Mouse (Mus musculus): ENCODE data around the gene 2010111I01Rik.
A peak's percentile ranks its signal among the peaks of the same experiment; 100 is the strongest.
"Not testable (repeated sequence)": the region's sequence is repeated elsewhere in the genome, so short reads cannot be mapped to it uniquely, and the experiment has no call there.

2010111I01Rik gene

DNA sequence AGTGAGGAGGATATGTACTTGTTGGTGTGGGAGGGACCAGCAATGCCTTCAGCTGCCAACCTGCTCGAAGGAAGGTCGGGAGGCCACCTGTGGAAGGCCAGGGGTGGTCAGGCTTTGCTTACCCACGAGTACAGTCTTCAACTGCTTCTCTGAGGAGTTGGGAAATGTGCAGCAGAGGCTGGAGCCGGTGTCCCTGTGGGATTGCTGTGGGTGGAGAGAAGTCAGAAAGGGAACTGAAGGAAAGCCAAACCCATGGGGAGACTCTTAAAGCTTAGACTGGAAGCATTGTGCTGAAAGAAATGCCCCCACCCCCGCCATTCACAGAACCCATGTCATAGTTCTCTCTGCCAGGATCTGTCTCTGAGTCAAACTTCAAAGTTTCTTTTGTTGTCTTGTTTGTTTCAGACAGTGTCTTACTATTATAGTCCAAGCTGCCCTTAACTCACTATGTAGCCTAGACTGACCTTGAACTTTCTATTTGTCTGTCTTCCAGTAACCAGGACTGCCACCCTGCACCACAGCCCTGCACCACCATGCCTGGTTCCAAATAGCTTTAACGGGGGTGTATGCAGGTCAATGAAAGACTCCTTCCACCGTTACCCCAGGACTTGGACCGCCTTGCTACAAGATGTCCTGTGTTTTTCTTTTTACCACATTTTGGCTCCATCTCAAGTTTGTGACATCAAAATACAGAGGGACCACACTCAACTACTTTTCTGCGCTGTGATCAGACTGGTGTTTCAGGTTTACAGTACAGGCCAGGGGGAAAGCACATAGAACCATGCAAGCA lies 358.8 kb downstream of the 2010111I01Rik start:
- DNase-seq: no peak

DNA sequence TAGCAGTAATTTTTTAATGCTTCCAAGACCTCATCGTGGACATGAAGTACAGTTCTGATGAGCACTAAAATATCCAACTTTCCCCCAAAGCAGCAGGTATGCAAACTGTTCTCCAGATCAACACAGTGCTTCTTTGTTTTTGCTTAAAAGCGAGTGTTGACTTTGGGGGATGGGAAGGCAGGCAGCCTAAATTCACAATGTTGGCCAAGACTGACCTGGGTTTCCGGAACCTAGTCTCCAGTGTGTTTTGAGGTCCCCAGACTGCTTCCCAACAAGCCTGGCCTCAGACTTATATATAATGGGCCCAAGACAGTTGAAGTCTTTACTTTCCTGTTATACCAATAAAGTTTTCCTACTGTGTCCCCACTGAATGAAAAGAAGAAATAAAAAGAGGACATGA lies 359.6 kb downstream of the 2010111I01Rik start:
- DNase-seq: no peak

DNA sequence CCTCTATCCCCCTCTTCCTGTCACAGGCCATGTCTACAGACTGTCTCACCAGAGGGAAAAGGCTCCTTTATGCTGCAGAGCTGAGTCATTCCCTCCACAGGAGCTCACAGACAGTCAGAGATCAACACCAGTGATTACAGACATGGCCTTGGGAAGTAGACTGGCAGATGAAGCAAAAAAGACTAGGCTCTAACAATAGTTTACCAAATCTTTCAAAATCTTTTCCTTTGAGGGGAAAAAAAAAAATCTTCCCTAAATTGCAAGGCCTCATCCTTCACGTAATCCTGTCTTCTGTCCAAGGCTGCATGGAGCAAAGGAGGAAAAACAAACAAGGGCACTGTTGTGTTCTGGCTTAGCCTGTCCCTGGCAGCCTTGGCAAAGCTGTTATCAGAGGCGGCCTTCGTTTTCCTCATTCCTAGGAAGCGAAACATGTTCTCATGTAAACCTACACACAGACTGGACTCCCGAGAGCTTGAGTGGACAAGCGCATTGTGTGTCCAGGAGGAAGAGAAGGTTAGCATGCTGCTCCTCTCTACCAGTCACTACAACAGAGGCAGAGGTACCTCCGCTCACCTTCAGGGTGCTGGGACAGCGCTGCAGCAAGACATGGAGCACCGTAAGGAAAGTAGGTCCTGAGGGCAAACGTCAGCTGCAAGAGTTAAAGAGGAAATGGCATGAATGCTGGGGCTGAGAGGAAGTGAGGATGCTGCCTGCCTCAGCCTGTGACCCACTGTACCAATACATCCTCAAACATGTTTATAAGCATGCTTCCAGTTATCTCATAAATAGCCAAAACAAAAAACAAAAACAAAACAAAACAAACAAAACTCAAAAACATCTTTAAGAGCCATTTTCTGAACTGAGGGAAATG lies 360.5 kb downstream of the 2010111I01Rik start:
- no peak for DNase-seq

DNA sequence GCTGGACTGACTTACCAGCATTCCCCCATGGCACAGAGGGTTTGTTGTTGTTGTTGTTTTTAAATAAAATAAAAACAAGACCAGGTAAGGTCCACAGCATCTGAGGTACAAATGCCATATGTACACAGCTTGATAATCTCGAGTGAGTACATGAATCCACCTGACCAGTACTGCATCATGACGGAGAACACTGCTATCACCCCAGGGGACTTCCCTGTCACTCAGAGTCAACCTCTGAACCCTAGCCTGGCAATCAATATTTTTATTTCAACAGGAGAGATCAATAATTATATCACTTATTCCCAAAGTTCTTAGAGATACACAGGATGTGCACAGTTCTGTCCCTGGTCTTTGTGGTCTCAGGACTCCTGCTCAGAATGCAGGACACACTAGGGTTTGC lies 361.3 kb downstream of the 2010111I01Rik start:
- no peak for DNase-seq

DNA sequence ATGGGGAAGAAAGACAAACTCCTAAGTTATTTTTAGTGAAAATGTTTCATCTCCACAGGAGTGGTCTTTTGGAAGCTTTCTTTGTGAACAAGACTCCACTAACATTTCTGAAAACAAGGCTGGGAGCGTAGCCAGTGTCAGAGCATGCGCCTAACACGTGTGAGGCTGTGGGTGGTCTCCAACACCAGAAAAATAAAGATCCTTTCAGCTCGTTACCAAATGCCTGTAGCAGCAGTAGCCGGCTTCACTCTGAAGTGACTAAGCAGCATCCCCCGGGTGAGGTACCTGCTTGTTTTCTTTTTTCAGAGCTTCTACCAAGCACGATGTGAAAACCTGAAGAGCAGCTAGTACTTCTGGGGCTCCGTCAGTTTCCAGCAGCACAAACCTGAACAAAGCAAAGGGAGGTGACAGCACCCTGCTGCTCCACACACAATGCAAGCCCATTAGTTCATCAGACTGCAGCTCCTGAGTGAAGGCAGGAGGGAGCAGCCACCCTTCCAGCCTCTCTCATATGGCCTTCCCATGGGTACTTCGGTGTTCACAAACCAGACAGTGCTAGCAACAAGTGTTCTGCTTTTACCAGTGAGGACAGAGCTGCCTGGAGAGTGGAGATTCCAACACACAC lies 365.7 kb downstream of the 2010111I01Rik start:
- DNase-seq: no peak

DNA sequence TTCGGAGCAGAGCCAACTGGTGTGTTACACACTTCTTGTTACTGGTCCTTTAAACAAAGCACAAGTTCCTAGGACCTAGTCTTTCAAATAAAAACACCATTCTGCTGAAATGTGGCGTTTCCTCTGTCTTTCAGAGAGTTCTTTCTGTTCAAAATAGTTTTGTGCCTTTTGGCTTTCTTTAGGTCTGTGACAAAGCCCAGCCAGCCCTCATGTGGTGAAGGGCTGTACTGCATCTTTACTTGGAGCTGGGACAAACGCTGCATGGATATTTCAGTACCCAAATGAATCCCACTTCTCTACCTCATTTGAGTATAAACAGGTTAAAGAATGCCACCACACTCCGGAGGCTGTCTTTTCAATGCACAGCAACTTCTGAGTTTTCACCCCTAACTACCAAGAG lies 366.7 kb downstream of the 2010111I01Rik start:
- DNase-seq: peak; percentile 84

DNA sequence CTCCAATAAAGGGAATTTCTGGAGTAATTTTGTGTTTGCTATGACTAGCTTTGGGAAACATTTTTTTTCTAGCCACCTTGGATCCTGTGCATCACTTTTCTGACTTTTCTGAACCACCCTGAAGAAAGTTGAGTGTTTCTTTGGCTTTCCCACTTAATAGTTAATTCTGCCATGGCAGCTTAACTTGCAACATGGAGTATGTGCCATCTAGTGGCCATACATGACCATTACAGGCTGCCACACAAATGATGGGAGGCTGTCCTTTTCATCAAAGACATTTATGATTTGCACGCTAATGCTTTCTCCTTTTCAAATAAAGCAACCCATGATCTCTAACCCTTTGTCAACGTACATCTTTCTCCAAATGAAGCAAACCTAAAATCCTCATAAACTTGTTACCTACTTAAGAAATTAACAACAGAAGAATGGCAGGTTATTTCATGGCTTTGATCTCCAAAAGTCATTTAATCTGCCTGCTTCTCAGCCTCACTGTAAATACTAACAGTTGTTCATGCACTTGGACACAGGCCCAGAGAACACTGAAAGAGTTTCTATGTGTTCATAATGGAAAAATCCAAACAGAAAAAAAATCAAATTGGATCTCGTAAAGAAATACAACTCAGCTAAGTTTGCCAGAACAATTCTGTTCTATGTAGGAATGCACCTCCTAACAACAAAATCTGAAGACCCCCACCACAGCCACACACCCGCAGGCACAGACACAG lies 368.0 kb downstream of the 2010111I01Rik start:
- peak; percentile 71 for DNase-seq

DNA sequence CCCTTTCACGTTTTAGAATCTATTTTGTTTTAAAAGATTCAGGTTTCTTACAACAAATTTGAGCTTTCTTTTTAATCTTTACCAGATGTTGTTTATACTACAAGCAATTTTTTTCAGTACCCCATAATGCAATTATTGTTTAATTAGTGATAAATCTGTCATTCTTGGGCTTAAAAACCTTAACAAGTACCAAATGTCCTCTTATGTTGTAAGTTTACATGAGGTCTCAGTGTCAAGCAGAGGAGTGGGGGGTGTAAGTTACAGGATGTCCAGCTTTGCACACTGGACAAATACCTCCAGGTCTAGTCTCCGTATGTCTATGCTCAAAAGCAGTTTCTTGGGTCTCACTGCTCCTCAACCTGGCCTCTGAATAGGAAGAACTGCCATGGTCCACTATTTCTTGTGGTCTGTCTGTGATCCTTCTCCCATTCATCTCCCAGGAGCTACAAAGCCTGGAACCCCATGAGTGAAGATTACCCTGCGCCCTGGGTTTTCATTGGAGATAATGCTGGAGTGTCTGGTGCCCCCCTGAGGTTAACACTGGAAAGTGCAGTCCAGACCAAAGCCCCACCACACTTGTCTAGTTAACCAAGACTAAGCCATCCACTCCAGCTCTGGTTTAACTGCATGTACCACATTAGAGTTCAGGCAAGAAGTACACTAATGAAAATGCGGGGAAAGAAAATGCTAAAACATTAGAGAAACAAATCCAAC lies 370.9 kb downstream of the 2010111I01Rik start:
- peak; percentile 58 for DNase-seq

DNA sequence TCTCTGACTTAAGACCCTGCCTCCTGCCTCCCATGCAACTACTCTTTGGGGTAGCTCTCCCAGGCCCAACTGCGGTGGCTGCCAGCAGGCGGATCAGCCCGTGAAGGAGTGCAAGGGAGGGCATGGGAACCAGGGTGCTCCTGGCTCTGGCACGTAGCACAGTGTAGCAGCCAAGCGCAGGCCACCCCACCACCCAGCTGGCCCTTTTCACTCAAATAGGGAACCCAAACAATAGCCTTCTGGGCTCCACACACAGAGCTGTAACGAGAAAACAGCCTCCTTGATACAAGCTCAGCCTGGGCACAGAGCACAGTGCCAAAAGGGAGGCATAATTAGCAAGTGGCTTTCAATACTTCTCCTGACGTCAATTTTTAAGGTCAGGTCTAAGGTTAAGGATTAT lies 371.6 kb downstream of the 2010111I01Rik start:
- DNase-seq: no peak

DNA sequence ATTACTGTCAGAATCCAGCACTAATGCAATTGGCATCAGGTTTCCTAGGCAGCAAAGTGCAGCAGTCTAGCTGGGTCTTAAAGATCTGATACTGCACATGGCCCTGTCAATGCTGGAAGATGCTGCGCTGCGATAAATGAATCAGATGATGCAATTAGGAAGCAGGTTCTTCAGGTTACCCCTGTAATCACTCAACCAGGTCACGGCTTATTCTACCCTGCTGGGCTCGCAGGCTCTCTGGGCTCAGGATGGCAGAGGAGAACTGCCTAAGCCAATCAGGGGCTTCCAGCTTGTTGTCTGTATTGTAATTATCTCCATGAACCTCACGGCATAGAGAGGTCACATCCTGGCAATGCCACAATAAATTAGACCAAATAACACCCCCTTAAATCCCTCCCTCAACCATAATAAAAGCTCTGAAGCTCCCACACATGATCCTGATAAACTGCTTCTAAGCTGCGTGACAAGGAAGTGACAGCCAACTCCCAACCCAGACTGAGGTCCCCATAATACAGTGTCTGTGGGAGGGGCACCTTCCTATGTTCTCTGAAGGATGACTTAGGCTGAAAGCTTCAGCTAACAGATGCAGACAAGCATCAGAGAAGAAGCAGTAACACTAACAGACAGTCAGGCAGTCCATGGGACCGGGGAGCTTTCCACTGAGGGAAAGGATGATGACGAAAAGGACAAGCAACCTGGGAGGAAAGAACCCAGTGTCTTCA lies 372.7 kb downstream of the 2010111I01Rik start:
- DNase-seq: no peak

DNA sequence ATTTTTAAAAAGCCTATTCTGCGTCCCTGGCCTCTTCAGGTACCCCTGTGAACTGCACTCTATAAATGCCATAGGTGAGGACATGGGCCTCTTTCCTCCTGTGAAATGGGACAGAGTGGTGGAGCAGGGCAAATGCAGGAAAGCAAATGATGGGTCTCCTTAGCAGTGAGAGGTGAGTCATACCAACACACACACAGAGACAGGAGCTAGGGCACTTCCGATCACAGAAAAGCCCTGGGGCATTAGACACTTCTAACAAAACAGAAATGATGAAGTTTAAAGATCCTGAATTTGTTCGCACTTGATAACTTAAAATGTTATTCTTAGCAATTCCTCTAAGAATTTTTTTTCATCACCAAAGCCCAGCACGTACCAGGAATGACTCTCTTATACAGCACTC lies 375.3 kb downstream of the 2010111I01Rik start:
- no peak for DNase-seq

DNA sequence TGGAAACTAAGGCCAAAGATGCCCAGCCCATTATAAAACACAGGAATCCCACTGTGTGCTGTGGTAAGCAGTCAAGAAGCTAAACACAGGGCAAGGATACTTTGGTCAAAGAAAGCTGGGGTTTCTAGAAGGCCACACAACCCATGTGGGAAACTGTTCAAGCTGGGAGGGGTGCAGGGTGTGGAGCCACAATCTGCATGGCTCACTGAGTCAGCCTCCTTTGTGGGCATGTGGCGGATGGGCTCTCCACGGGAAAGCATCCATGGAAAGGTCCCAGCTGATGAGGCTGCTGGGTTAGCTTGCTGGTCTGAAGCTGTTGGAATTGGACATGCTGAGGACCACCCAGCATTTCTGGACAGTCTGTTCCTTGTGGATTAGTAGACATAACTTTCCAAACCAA lies 378.1 kb downstream of the 2010111I01Rik start:
- DNase-seq: no peak

DNA sequence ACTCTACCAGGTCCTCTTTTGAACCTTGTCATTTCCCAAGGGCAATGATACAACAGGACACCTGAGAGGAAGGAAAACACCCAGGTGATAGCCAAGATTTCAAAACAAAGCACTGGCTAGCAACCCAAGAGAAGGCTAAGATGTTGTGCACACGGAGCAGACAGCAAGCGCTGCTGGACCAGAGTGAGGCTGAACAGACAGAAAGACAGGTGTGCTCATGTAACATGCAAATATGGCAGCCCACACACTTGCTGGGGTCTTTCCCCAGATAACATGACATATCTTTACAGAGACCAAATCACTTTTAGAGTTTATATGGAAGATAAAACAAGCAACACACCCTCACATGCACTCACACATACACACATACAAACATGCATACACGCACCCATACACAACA lies 379.8 kb downstream of the 2010111I01Rik start:
- DNase-seq: no peak

DNA sequence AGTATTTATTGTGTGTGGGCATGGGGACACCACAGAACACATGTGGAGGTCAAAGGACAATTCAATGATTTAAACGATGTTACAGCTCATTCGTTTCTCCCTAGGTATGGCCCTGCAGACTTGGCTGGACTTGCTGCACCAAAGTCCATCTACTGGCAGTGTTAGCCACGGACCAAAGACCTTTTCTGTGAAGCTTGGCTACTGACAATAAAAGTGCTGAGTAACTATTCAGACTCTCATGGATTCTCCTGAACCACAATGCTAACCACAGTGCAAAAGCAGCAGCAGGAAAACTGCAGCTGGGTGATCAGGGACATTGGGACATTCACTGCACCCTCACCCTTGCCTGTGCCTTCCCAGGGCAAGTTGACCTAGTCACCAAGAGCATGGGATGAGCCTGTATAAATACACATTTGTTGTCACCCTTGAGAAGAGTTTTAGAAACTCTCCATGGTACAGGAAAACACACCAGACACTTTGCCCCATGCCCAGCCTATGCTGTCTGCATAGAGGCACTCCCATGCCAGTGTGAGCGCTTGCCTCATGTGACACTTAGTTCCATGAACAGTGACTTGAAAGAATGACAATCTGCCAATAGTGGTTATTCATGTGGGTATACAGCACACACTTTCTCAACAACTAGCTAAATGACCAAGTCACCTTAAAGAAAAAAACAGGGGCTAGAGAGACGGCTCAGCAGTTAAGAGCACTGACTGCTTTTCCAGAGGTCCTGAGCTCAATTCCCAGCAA lies 381.0 kb downstream of the 2010111I01Rik start:
- DNase-seq: no peak

DNA sequence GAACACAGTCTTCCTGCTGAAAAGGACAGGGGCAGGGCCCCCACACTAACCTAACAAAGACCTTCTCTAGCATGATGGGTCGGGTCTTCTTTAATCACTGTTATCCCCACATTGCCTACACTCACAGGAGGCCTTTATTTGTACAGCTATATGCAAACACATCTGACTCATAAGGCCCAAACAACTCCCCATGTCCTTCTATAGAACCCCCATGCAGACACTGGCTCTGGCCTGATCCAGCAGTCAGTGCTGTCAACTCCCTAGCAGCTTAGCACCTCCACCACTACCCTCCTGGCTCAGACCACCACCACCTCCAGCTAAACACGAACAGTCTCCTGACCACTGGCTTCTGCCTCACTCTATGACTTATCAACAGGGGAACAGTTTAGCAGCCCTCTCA lies 382.9 kb downstream of the 2010111I01Rik start:
- no peak for DNase-seq

DNA sequence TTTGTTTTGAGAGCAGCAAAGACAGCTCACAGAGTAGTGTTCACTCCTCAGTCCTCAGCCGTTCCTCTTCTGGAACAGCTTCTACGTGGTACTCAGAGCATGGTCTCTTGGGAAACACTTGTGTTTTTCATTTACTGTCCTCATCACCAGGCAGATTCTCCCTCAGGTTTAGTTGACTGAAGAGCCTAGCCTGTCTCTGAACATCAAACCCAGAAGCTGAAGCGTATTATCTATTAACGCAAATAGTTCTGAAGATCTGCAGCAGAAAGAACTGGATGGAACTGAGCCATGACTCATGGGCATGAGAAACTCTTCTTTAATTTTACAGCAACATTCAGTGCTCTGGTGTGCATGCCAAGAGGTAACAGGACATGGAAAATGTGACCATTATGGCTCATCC lies 385.4 kb downstream of the 2010111I01Rik start:
- no peak for DNase-seq

DNA sequence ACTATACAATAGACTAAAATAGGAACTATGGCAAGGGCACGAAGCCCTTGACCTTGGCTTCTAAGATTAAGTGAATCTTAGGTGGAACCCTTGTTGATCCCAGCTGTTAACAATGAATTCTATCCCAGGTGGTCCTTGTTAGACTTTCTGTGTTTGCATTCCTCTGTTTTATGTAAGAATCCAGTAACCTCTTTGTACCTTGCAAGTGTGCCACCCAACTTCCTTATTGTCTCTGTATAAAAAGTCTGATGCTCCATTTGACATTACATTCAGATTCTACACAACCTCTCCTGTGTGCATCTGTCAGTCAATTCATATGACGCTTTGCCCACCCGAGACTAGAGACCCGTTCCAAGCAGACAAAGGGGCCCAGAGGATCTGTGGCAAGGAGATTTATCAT lies 388.6 kb downstream of the 2010111I01Rik start:
- not testable (repeated sequence) for DNase-seq

DNA sequence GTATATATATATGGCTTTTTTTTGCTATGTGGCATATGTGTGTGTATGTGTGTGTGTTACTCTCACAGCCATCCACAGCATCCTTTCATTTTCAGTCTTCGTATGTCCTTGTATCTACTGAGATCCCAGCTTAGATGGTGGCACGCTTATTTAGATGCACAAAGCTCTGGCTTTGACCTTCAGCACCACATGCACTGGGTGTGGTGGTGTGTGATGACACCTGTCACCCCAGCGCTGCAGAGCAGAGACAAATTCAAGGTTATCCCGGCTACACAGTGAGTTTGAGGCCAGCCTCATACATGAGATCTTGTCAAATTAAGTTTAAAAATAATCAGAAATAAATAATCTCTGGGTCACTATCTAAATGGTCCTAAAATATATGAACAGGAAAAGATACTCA lies 391.4 kb downstream of the 2010111I01Rik start:
- DNase-seq: no peak

DNA sequence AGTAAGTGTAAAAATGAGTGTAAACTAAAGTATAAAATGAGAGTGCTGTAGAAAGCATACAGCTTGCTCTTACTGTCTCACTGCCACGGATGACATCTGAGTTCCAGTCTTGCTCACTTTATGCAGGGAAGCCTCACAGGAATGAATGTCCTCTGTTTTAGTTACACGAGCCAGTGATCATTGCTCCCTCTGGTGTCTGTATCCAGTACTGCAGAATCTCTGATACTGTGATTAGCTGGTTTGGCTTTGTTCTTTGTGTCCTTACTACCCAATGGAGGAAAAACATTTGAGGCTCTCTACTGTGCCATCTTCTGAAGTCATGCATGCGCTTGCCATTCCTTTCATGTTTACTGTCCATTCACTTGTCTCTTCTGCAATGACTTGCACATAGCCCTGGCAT lies 391.9 kb downstream of the 2010111I01Rik start:
- DNase-seq: peak; percentile 64

DNA sequence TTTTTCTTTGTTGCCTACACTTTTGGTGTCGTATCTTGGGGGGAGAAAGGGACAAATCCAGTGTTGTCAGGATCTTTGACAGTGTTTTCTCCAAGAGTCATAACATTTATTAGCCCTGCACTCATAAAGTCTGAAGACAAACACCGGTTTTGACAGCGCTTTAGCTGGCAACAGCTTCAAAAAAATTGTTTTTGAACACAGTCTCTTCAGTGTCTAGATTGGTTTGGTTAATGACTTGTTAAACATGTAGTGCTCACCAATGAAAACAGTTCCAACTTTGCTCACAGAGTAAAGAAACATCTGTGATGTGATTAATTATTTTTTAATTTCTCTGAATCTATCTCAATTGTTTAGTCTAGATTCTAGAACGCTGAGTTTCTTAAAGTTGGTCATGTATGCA lies 394.7 kb downstream of the 2010111I01Rik start:
- no peak for DNase-seq
